Mouse (Mus musculus) intestine, embryonic 16.5 days (tissue): ENCODE results near the gene Rdh8. TPM values are rescaled to one million over a fixed set of nuclear protein-coding genes. Genes with fewer than 3 reads are reported as not detected.

Experiments used
- ATAC-seq: fragments of 200-750 bp; cut with Nextera tagmentation; 2 replicates; pipeline ENCODE4 v1.8.0; 2017; ENCODE audit warnings: moderate TSS enrichment, moderate library complexity
- H3K27ac ChIP-seq: fragments of 300-500 bp; sonication (generic); 2 replicates; pipeline ENCODE4 v1.5.1; 2014; ENCODE audit warnings: mild to moderate bottlenecking, low read length
- H3K27me3 ChIP-seq: fragments of 300-500 bp; sonication (generic); replicated peaks from 2 replicates; pipeline ENCODE4 v1.6.1; 2014; ENCODE audit warnings: low read length, control low read depth, mixed read lengths; ENCODE audit not compliant: control insufficient read depth, insufficient read depth
- H3K36me3 ChIP-seq: fragments of 300-500 bp; sonication (generic); 2 replicates; pipeline ENCODE4 v1.6.1; 2014; ENCODE audit warnings: low read length, control low read depth; ENCODE audit not compliant: control insufficient read depth, insufficient read depth
- H3K4me1 ChIP-seq: fragments of 300-500 bp; sonication (generic); 2 replicates; pipeline ENCODE4 v1.6.1; 2014; ENCODE audit warnings: low read length, control low read depth, mixed read lengths; ENCODE audit not compliant: control insufficient read depth, insufficient read depth
- H3K4me2 ChIP-seq: fragments of 300-500 bp; sonication (generic); 2 replicates; pipeline ENCODE4 v1.6.1; 2014; ENCODE audit warnings: low read depth, low read length, control low read depth
- H3K4me3 ChIP-seq: fragments of 300-500 bp; sonication (generic); 2 replicates; pipeline ENCODE4 v1.5.1; 2014; ENCODE audit warnings: mild to moderate bottlenecking, low read length
- H3K9ac ChIP-seq: fragments of 300-500 bp; sonication (generic); 2 replicates; pipeline ENCODE4 v1.6.1; 2014; ENCODE audit warnings: low read depth, low read length
- H3K9me3 ChIP-seq: fragments of 300-500 bp; sonication (generic); 2 replicates; pipeline ENCODE4 v1.6.1; 2016; ENCODE audit warnings: low read length, control low read depth; ENCODE audit not compliant: control insufficient read depth
- WGBS: fragments of 180-500 bp; shearing (Covaris S2); extraction: QIAGEN DNeasy Blood & Tissue Kit; methylation state at CpG from one replicate; pipeline ENCODE4 v1.1.7; 2014; 5-methylcytosine and 5-hydroxymethylcytosine counted together
- polyA plus RNA-seq: library from polyadenylated mRNA; unstranded; fragments of >200 nt; fragmentation: Nextera tagmentation; extraction: Ambion mirVana; gene quantifications from 2 replicates; pipeline ENCODE4 v1.2.1, GENCODE M21; 2015

The Rdh8 gene
- polyA plus RNA-seq, 1 experiment from 2014 or later, result not detected

DNA sequence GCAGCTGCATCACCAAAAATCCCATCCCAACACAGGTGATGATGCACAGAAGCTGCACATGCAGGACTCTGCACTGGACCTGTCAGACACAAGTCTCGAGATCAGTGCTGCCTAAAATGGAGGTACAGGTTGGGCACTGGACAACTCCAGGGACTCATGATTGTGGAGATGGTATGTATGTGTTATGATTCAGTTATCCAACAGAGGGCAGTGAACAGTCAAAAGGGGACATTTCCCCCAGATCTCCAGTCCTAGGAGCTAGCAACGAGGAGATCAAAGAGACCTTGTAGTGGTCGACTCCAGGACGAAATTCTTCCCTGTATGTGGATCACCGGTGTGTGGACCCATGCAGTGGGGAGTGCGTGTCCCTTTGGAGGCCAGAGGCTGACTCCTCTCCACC is 41.6 kb downstream of the Rdh8 start:
- Histone ChIP-seq H3K4me1 (no peaks in the 10 kb centered on the region), H3K4me3 (no peak overlapping the region), H3K36me3 (no peaks in the 10 kb centered on the region), H3K4me2 (no peak overlapping the region), H3K27ac (no peak overlapping the region), H3K9ac (no peak overlapping the region), H3K9me3 (no peaks in the 10 kb centered on the region), H3K27me3 (no peaks in the 10 kb centered on the region)
- ATAC-seq, result no peak
- WGBS, result 46% methylated on average over 6 of the region's 6 CpGs

DNA sequence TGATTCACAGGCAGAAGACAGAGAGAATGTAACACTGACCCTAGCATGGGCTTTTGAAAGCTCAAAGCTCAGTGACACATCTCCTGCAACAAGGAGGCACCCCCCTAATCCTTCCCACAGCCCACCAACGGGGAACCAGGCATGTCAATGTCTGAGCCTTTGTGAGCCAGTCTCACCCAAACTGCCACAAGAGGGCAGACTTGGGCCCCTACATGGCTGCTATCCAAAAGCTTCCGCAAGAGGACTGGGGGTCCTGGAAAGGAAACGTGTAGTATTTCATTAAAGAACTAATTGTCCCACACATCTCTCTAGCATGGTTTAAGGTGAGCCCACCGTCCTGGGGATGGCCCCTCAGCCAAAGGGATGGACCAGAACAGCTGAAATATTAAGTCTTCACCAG is 43.5 kb downstream of the Rdh8 start:
- no peaks in the 10 kb centered on the region for H3K9me3 ChIP-seq
- H3K27me3 ChIP-seq, result no peaks in the 10 kb centered on the region
- no peaks in the 10 kb centered on the region for H3K36me3 ChIP-seq
- no peaks in the 10 kb centered on the region for H3K4me1 ChIP-seq
- H3K27ac ChIP-seq, result no peak overlapping the region
- no peak overlapping the region for H3K9ac ChIP-seq
- WGBS, result 16% methylated on average over 4 of the region's 4 CpGs
- H3K4me2 ChIP-seq, result no peak overlapping the region
- H3K4me3 ChIP-seq, result no peak overlapping the region
- ATAC-seq, result no peak

DNA sequence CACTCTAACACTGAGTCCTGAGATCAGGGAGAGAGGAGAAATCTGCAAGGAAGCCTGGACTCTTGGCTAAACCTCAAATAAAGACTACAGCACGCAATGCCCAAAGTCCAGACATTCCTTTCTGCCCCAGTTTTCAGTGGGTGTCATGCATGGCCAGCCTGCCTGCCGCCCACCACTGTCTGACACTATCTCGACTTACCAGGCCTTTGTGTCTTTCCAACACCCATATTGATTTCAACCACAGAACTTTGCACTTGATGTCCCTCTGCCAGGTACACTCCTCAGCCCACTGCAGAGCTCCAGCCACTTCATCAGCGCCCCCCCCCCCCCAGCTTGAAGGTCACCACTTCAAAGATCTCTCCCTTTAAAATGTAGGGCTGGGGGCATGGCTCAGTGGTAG is 43.9 kb downstream of the Rdh8 start:
- Histone ChIP-seq H3K27ac (no peak overlapping the region), H3K4me1 (no peaks in the 10 kb centered on the region), H3K4me3 (no peak overlapping the region), H3K9ac (no peak overlapping the region), H3K9me3 (no peaks in the 10 kb centered on the region), H3K4me2 (no peak overlapping the region), H3K36me3 (no peaks in the 10 kb centered on the region), H3K27me3 (no peaks in the 10 kb centered on the region)
- 48% methylated on average over 4 of the region's 4 CpGs for WGBS
- no peak for ATAC-seq

DNA sequence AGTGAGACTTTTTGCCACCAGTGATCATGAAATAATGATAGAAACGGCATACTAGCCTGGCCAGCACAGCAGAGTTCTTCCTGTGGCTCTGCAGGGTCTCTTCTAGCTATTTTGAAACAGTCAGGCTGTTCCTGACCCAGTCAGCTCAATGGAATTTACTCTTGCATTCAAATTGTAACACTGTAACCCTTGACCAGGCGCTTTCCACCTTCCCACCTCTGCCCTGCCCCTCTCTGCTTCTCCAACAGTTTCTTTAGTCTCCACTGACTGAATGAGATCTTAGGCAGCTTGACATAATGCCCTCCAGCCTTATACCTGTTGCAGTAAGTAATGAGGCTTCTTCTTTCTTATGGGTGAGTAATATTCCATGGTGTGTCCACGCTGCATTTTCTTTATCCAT is 48.6 kb downstream of the Rdh8 start:
- Histone ChIP-seq H3K27me3 (peaks cover 6% of the 10 kb centered on the region; the same call in 1 of the 2 replicates), H3K36me3 (no peaks in the 10 kb centered on the region), H3K27ac (no peak overlapping the region), H3K4me3 (no peak overlapping the region), H3K9ac (no peak overlapping the region), H3K4me2 (no peak overlapping the region), H3K9me3 (no peaks in the 10 kb centered on the region), H3K4me1 (peaks cover 5% of the 10 kb centered on the region; the same call in 1 of the 2 replicates)
- no peak for ATAC-seq
- WGBS, result 55% methylated on average over 3 of the region's 3 CpGs

DNA sequence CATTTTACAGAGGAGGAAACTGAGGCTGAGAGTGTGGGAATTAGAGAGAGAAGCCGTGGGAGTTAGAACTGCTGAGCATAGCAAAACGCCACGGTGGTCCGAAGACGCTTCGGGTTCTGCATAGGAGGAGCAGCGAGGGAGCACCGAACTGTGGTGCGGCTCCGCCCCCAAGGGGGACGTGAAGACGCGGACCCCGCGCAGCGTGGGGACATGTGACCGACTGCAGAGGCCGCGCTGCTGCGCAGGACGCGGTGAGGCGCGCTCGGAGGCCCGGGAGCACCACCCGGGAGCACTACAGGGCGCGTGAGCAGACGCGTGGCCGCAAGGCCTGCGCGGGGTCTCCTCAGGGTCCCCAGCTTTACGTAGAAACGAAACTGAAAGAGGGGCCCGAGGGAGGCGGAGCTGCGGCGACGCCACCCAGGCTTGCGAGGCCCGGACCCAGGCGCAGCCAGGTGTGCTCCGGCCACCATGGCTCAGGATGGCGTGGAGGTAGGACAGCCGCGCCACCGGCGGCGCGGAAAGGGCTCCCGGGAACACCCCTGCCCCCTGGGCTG is 50.2 kb downstream of the Rdh8 start, which contains the start of gene A230050P20Rik:
A230050P20Rik (plus strand) TSS at position 195 of the 554 bp plus-strand sequence.
- ATAC-seq, result peak; percentile 75

DNA sequence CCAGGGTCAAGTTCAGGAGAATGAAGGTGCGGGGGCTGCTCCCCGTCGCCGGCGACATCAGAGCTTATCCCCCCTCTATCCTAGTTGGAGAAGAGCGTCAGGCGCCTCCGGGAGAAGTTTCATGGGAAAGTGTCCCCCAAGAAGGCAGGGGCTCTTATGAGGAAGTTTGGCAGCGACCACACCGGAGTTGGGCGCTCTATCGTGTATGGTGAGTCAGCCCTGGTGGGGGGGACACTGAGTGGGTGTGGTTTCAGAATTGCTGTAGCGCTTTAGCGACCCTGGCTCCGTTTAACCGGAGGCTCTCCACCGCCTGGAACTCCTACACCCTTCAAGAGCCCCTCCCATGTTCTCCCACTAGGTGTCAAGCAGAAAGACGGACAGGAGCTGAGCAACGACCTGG is 50.9 kb downstream of the Rdh8 start:
- H3K4me2 ChIP-seq, result peak overlapping the region; percentile 81
- no peaks in the 10 kb centered on the region for H3K9me3 ChIP-seq
- peaks cover 5% of the 10 kb centered on the region; the same call in 1 of the 2 replicates for H3K4me1 ChIP-seq
- H3K36me3 ChIP-seq, result no peaks in the 10 kb centered on the region
- H3K27ac ChIP-seq, result no peak overlapping the region
- WGBS, result 5% methylated on average over 19 of the region's 19 CpGs
- H3K27me3 ChIP-seq, result peaks cover 6% of the 10 kb centered on the region; the same call in 1 of the 2 replicates
- peak overlapping the region; percentile 81 for H3K9ac ChIP-seq
- ATAC-seq, result peak; percentile 18; the same call in 1 of the 2 replicates
- peak overlapping the region; percentile 75 for H3K4me3 ChIP-seq

More for the DNA sequence above, 50.2 kb downstream of the Rdh8 start, which contains the start of gene A230050P20Rik:
- H3K9me3 ChIP-seq, result no peaks in the 10 kb centered on the region
- no peak within 1 kb of the TSS for H3K27ac ChIP-seq
- peak within 1 kb of the TSS; percentile 81 for H3K9ac ChIP-seq
- 4% methylated on average over 53 of the region's 53 CpGs for WGBS
- H3K4me3 ChIP-seq, result peak within 1 kb of the TSS; percentile 75
- no peaks in the 10 kb centered on the region for H3K36me3 ChIP-seq
- peaks cover 6% of the 10 kb centered on the region; the same call in 1 of the 2 replicates for H3K27me3 ChIP-seq
- H3K4me2 ChIP-seq, result peak within 1 kb of the TSS; percentile 81
- H3K4me1 ChIP-seq, result peaks cover 5% of the 10 kb centered on the region; the same call in 1 of the 2 replicates

DNA sequence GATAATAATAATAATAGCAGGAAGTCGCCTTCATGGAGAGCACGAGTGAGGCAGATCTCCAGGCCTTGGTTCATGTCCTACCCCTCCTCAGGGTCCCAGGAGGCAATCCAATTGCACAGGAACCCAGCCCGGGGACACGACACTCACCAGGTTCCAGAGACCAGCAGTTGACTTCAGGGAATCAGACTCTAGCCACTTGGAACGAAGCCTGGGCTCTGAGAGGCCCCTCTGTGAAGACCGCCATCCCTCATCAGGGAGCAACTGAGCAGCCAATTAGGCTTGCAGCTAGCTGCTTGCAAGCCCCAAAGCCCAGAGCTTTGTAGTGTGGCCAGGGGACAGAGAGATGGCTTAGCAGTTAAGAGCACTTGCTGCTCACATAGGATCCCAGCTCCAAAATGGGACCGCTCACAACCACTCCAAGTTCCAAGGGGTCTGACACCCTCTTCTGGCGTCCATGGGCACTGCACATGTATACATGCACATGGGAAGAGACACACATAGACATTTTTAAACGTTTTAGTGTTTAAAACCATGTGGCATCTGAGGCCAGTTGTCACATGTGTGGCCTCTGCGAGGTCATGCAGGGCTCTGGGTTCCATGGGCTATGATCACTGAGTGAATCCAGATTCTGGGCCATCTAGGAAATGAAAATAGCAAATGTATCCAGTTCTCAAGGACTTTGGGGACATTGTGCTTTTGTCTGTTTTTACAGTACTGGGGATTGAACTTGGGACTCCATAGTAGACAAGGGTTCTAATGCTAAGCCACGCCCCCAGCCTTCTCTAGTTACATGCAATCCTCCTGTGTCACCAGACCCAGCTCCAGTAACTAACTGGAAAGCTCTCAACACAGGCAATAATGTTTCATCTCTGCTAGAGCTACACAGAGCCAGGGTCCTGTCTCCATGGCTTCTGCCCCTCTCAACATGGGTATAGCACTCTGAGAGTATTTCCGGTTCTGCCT is 52.2 kb downstream of the Rdh8 start:
- ATAC-seq, result no peak

DNA sequence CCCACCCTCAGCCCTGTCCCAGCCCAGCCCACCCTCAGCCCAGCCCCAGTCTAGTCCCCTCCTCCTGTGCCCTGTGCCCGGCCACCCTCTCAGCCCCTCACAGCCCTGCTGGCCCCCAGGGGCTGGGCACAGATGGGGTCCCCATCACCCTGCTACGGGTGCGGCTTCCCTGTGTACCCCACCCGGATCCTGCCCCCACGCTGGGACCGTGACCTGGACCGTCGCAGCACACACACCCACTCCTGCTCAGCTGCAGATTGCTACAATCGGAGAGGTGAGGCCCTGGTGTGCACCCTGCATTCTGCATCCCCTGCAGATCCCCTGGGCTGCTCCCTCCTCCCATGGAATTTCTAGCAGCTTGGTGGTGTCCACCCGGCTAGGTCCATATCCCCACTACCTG is 54.7 kb downstream of the Rdh8 start:
- H3K4me1 ChIP-seq, result peaks cover 5% of the 10 kb centered on the region; the same call in 1 of the 2 replicates
- H3K36me3 ChIP-seq, result no peaks in the 10 kb centered on the region
- no peak for ATAC-seq
- H3K4me2 ChIP-seq, result no peak overlapping the region
- H3K9ac ChIP-seq, result no peak overlapping the region
- H3K27me3 ChIP-seq, result peaks cover 6% of the 10 kb centered on the region; the same call in 1 of the 2 replicates
- H3K27ac ChIP-seq, result no peak overlapping the region
- no peaks in the 10 kb centered on the region for H3K9me3 ChIP-seq
- WGBS, result 90% methylated on average over 9 of the region's 10 CpGs
- no peak overlapping the region for H3K4me3 ChIP-seq

More for the DNA sequence above, 52.2 kb downstream of the Rdh8 start:
- H3K36me3 ChIP-seq, result no peaks in the 10 kb centered on the region
- no peak overlapping the region for H3K4me2 ChIP-seq
- 75% methylated on average over 12 of the region's 12 CpGs for WGBS
- H3K9ac ChIP-seq, result no peak overlapping the region
- peaks cover 6% of the 10 kb centered on the region; the same call in 1 of the 2 replicates for H3K27me3 ChIP-seq
- H3K4me1 ChIP-seq, result peaks cover 5% of the 10 kb centered on the region; the same call in 1 of the 2 replicates
- H3K9me3 ChIP-seq, result no peaks in the 10 kb centered on the region
- H3K4me3 ChIP-seq, result no peak overlapping the region
- H3K27ac ChIP-seq, result no peak overlapping the region

DNA sequence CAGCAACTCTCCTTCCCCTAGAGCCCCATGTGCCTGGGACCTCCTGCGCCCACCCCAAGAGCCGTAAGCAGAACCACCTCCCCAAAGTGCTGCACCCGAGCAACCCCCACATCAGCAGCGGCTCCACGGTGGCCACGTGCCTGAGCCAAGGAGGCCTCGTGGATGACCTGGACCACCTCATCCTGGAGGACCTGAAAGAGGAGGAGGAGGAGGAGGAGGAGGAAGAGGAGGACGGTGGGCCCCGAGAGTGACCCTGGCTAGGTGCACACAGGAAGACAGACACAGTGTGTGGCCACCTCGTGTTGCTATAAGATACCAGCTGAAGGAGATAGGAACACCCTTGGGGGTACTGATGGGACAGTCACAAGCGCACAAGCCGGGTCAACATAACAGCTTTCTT is 55.2 kb downstream of the Rdh8 start:
- Histone ChIP-seq H3K4me3 (no peak overlapping the region), H3K27me3 (peaks cover 6% of the 10 kb centered on the region; the same call in 1 of the 2 replicates), H3K36me3 (no peaks in the 10 kb centered on the region), H3K9ac (no peak overlapping the region), H3K4me2 (no peak overlapping the region), H3K4me1 (peaks cover 5% of the 10 kb centered on the region; the same call in 1 of the 2 replicates), H3K9me3 (no peaks in the 10 kb centered on the region), H3K27ac (no peak overlapping the region)
- ATAC-seq, result no peak
- 86% methylated on average over 12 of the region's 12 CpGs for WGBS
